Mouse (Mus musculus): ENCODE results near the gene Zfp784.

DNA sequence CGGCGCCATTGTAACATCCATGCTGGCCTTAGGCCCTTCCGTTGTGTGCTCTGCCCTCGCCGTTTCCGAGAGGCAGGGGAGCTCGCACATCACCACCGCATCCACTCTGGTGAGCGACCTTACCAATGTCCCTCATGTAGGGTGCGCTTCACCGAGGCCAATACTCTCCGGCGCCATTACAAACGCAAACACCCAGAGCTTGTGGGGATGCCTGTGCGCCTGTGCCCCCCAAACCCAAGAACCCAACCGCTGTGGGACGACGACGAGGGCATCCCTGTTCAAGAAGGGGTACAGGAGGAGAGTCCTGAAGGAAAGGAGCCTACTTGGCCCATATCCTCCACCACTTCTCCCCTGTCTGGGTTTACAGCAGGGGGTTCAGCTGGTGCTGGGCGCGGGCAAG is 20.3 kb downstream of the Zfp784 start:
- TF ChIP-seq CTCF (IDR thresholded peaks at IDR 0.05; ENCODE audit: borderline replicate concordance, control insufficient read depth, extremely low read depth, insufficient read depth, low read length, poor library complexity) (no peak), POLR2A (IDR thresholded peaks at IDR 0.05; ENCODE audit: control insufficient read depth, extremely low read depth, insufficient read depth, low read length, poor library complexity) (no peak)

All from thymus, adult 2 months (tissue).